Mouse (Mus musculus): ENCODE data around the gene Utp6. TPM values are rescaled to one million over a fixed set of nuclear protein-coding genes. Genes with fewer than 3 reads are reported as not detected.
A peak's percentile ranks its signal among the peaks of the same experiment; 100 is the strongest.

Utp6 gene
- polyA plus RNA-seq, 1 experiment from 2014 or later: 37.3 TPM

GRCm38 (mm10) chr11:79965896-79966295 is 3.7 kb upstream of the Utp6 start:
- H3K27ac ChIP-seq (ENCODE audit: low read depth, low read length): no peak overlapping the region
- H3K4me1 ChIP-seq (ENCODE audit: control insufficient read depth, insufficient read depth, low read depth, low read length): peaks cover 7% of the 10 kb centered on the region
- H3K27me3 ChIP-seq (replicated peaks; ENCODE audit: control insufficient read depth, insufficient read depth, low read length): no peaks in the 10 kb centered on the region
- H3K4me2 ChIP-seq (ENCODE audit: low read length): no peak overlapping the region
- no peaks in the 10 kb centered on the region for H3K9me3 ChIP-seq (ENCODE audit: control insufficient read depth, low read length)
- no peaks in the 10 kb centered on the region for H3K36me3 ChIP-seq (ENCODE audit: control insufficient read depth, insufficient read depth, low read length)
- H3K9ac ChIP-seq (ENCODE audit: low read depth, low read length): no peak overlapping the region
- ATAC-seq: no peak
- WGBS: 42% methylated on average over 8 of the region's 8 CpGs
- no peak overlapping the region for H3K4me3 ChIP-seq (ENCODE audit: low read length)

GRCm38 (mm10) chr11:79963212-79963974 is 1.2 kb upstream of the Utp6 start:
- no peak for ATAC-seq
- H3K27ac ChIP-seq (ENCODE audit: low read depth, low read length): no peak overlapping the region
- H3K4me3 ChIP-seq (ENCODE audit: low read length): no peak overlapping the region
- H3K27me3 ChIP-seq (replicated peaks; ENCODE audit: control insufficient read depth, insufficient read depth, low read length): no peaks in the 10 kb centered on the region
- peaks cover 6% of the 10 kb centered on the region for H3K36me3 ChIP-seq (ENCODE audit: control insufficient read depth, insufficient read depth, low read length)
- no peak overlapping the region for H3K9ac ChIP-seq (ENCODE audit: low read depth, low read length)
- H3K9me3 ChIP-seq (ENCODE audit: control insufficient read depth, low read length): no peaks in the 10 kb centered on the region
- H3K4me2 ChIP-seq (ENCODE audit: low read length): peak overlapping the region; percentile 67; the same call in 1 of the 2 replicates
- H3K4me1 ChIP-seq (ENCODE audit: control insufficient read depth, insufficient read depth, low read depth, low read length): peaks cover 9% of the 10 kb centered on the region
- 64% methylated on average over 8 of the region's 8 CpGs for WGBS

GRCm38 (mm10) chr11:79962877-79963183 is 640 bp upstream of the Utp6 start:
- H3K36me3 ChIP-seq (ENCODE audit: control insufficient read depth, insufficient read depth, low read length): peaks cover 9% of the 10 kb centered on the region
- H3K4me1 ChIP-seq (ENCODE audit: control insufficient read depth, insufficient read depth, low read depth, low read length): peaks cover 9% of the 10 kb centered on the region
- no peak; the same call in 1 of the 2 replicates for ATAC-seq
- no peak overlapping the region for H3K27ac ChIP-seq (ENCODE audit: low read depth, low read length)
- H3K9me3 ChIP-seq (ENCODE audit: control insufficient read depth, low read length): no peaks in the 10 kb centered on the region
- H3K9ac ChIP-seq (ENCODE audit: low read depth, low read length): peak overlapping the region; percentile 58
- H3K4me3 ChIP-seq (ENCODE audit: low read length): peak overlapping the region; percentile 86
- no peaks in the 10 kb centered on the region for H3K27me3 ChIP-seq (replicated peaks; ENCODE audit: control insufficient read depth, insufficient read depth, low read length)
- H3K4me2 ChIP-seq (ENCODE audit: low read length): peak overlapping the region; percentile 67
- WGBS: 2% methylated on average over 9 of the region's 9 CpGs

- Histone ChIP-seq H3K36me3 (ENCODE audit: control insufficient read depth, insufficient read depth, low read length) (peaks cover 12% of the 10 kb centered on the region), H3K9me3 (ENCODE audit: control insufficient read depth, low read length) (no peaks in the 10 kb centered on the region), H3K4me2 (ENCODE audit: low read length) (peak overlapping the region; percentile 88), H3K4me3 (ENCODE audit: low read length) (peak overlapping the region; percentile 86), H3K27ac (ENCODE audit: low read depth, low read length) (no peak overlapping the region; the same call in 1 of the 2 replicates), H3K4me1 (ENCODE audit: control insufficient read depth, insufficient read depth, low read depth, low read length) (peaks cover 9% of the 10 kb centered on the region), H3K9ac (ENCODE audit: low read depth, low read length) (peak overlapping the region; percentile 77), H3K27me3 (replicated peaks; ENCODE audit: control insufficient read depth, insufficient read depth, low read length) (no peaks in the 10 kb centered on the region)
- peak; percentile 2; the same call in 1 of the 2 replicates for ATAC-seq
- WGBS: 7% methylated on average over 27 of the region's 27 CpGs
These were observed 655 bp downstream of the Utp6 start for GRCm38 (mm10) chr11:79961346-79962124.

GRCm38 (mm10) chr11:79947265-79947664 is 14.9 kb downstream of the Utp6 start:
- Histone ChIP-seq H3K4me1 (ENCODE audit: control insufficient read depth, insufficient read depth, low read depth, low read length) (no peaks in the 10 kb centered on the region), H3K36me3 (ENCODE audit: control insufficient read depth, insufficient read depth, low read length) (peaks cover 31% of the 10 kb centered on the region), H3K27ac (ENCODE audit: low read depth, low read length) (no peak overlapping the region), H3K27me3 (replicated peaks; ENCODE audit: control insufficient read depth, insufficient read depth, low read length) (no peaks in the 10 kb centered on the region), H3K9ac (ENCODE audit: low read depth, low read length) (no peak overlapping the region), H3K4me2 (ENCODE audit: low read length) (no peak overlapping the region), H3K9me3 (ENCODE audit: control insufficient read depth, low read length) (no peaks in the 10 kb centered on the region), H3K4me3 (ENCODE audit: low read length) (no peak overlapping the region)
- WGBS: 98% methylated on average over 3 of the region's 3 CpGs
- ATAC-seq: no peak

GRCm38 (mm10) chr11:79943601-79944000 is 18.6 kb downstream of the Utp6 start:
- Histone ChIP-seq H3K9me3 (ENCODE audit: control insufficient read depth, low read length) (no peaks in the 10 kb centered on the region), H3K36me3 (ENCODE audit: control insufficient read depth, insufficient read depth, low read length) (peaks cover 33% of the 10 kb centered on the region)

GRCm38 (mm10) chr11:79943136-79943535 is 19.1 kb downstream of the Utp6 start:
- Histone ChIP-seq H3K4me1 (ENCODE audit: control insufficient read depth, insufficient read depth, low read depth, low read length) (no peaks in the 10 kb centered on the region), H3K9ac (ENCODE audit: low read depth, low read length) (no peak overlapping the region), H3K4me2 (ENCODE audit: low read length) (no peak overlapping the region), H3K27me3 (replicated peaks; ENCODE audit: control insufficient read depth, insufficient read depth, low read length) (no peaks in the 10 kb centered on the region), H3K4me3 (ENCODE audit: low read length) (no peak overlapping the region), H3K27ac (ENCODE audit: low read depth, low read length) (no peak overlapping the region), H3K9me3 (ENCODE audit: control insufficient read depth, low read length) (no peaks in the 10 kb centered on the region), H3K36me3 (ENCODE audit: control insufficient read depth, insufficient read depth, low read length) (peaks cover 33% of the 10 kb centered on the region)
- WGBS: 89% methylated on average over 8 of the region's 8 CpGs
- no peak for ATAC-seq

More at GRCm38 (mm10) chr11:79943601-79944000, 18.6 kb downstream of the Utp6 start:
- no peaks in the 10 kb centered on the region for H3K27me3 ChIP-seq (replicated peaks; ENCODE audit: control insufficient read depth, insufficient read depth, low read length)
- no peak for ATAC-seq
- no peak overlapping the region for H3K4me3 ChIP-seq (ENCODE audit: low read length)
- H3K9ac ChIP-seq (ENCODE audit: low read depth, low read length): no peak overlapping the region
- no peak overlapping the region for H3K27ac ChIP-seq (ENCODE audit: low read depth, low read length)
- WGBS: 98% methylated on average over 7 of the region's 7 CpGs
- H3K4me1 ChIP-seq (ENCODE audit: control insufficient read depth, insufficient read depth, low read depth, low read length): no peaks in the 10 kb centered on the region
- no peak overlapping the region for H3K4me2 ChIP-seq (ENCODE audit: low read length)

GRCm38 (mm10) chr11:79935766-79936165 is 26.4 kb downstream of the Utp6 start:
- H3K36me3 ChIP-seq (ENCODE audit: control insufficient read depth, insufficient read depth, low read length): peaks cover 13% of the 10 kb centered on the region
- H3K4me3 ChIP-seq (ENCODE audit: low read length): no peak overlapping the region
- no peak for ATAC-seq
- no peak overlapping the region for H3K9ac ChIP-seq (ENCODE audit: low read depth, low read length)
- no peaks in the 10 kb centered on the region for H3K4me1 ChIP-seq (ENCODE audit: control insufficient read depth, insufficient read depth, low read depth, low read length)
- H3K4me2 ChIP-seq (ENCODE audit: low read length): no peak overlapping the region
- H3K27me3 ChIP-seq (replicated peaks; ENCODE audit: control insufficient read depth, insufficient read depth, low read length): no peaks in the 10 kb centered on the region
- H3K9me3 ChIP-seq (ENCODE audit: control insufficient read depth, low read length): no peaks in the 10 kb centered on the region
- H3K27ac ChIP-seq (ENCODE audit: low read depth, low read length): no peak overlapping the region
- WGBS: 85% methylated on average over 9 of the region's 9 CpGs

GRCm38 (mm10) chr11:79922766-79923165 is 39.4 kb downstream of the Utp6 start:
- Histone ChIP-seq H3K4me1 (ENCODE audit: control insufficient read depth, insufficient read depth, low read depth, low read length) (no peaks in the 10 kb centered on the region), H3K36me3 (ENCODE audit: control insufficient read depth, insufficient read depth, low read length) (no peaks in the 10 kb centered on the region), H3K9ac (ENCODE audit: low read depth, low read length) (no peak overlapping the region), H3K27ac (ENCODE audit: low read depth, low read length) (no peak overlapping the region), H3K27me3 (replicated peaks; ENCODE audit: control insufficient read depth, insufficient read depth, low read length) (no peaks in the 10 kb centered on the region), H3K4me2 (ENCODE audit: low read length) (no peak overlapping the region), H3K4me3 (ENCODE audit: low read length) (no peak overlapping the region), H3K9me3 (ENCODE audit: control insufficient read depth, low read length) (no peaks in the 10 kb centered on the region)
- 82% methylated on average over 1 of the region's 1 CpGs for WGBS
- ATAC-seq: no peak

Data from hindbrain, embryonic 16.5 days (tissue).